Mouse (Mus musculus) kidney, embryonic 14.5 days (tissue): ENCODE measurements around the gene Il1rl2. TPM values are rescaled to one million over a fixed set of nuclear protein-coding genes. Genes with fewer than 3 reads are reported as not detected.

Source experiments
- ATAC-seq: fragments of 200-750 bp; cut with Nextera tagmentation; 2 replicates; pipeline ENCODE4 v1.8.0; 2017; ENCODE audit warnings: moderate number of reproducible peaks, mild to moderate bottlenecking, moderate TSS enrichment, moderate library complexity; ENCODE audit not compliant: low FRiP score, low TSS enrichment
- H3K27ac ChIP-seq: fragments of 300-500 bp; sonication (generic); 2 replicates; pipeline ENCODE4 v1.5.1; 2014; ENCODE audit warnings: low read depth, mild to moderate bottlenecking, low read length, moderate library complexity, mixed read lengths
- H3K27me3 ChIP-seq: fragments of 300-500 bp; sonication (generic); 2 replicates; pipeline ENCODE4 v1.6.1; 2014; ENCODE audit warnings: mild to moderate bottlenecking, low read length; ENCODE audit not compliant: control insufficient read depth, insufficient read depth
- H3K36me3 ChIP-seq: fragments of 300-500 bp; sonication (generic); 2 replicates; pipeline ENCODE4 v1.6.1; 2014; ENCODE audit warnings: low read length, mixed read lengths; ENCODE audit not compliant: control insufficient read depth, insufficient read depth
- H3K4me1 ChIP-seq: fragments of 300-500 bp; sonication (generic); 2 replicates; pipeline ENCODE4 v1.6.1; 2014; ENCODE audit warnings: low read length, mixed read lengths; ENCODE audit not compliant: control insufficient read depth, insufficient read depth
- H3K4me2 ChIP-seq: fragments of 300-500 bp; sonication (generic); replicated peaks from 2 replicates; pipeline ENCODE4 v1.6.1; 2014; ENCODE audit warnings: low read depth, mild to moderate bottlenecking, low read length
- H3K4me3 ChIP-seq: fragments of 300-500 bp; sonication (generic); 2 replicates; pipeline ENCODE4 v1.5.1; 2014; ENCODE audit warnings: mild to moderate bottlenecking, low read length
- H3K9ac ChIP-seq: fragments of 300-500 bp; sonication (generic); 2 replicates; pipeline ENCODE4 v1.6.1; 2014; ENCODE audit warnings: low read depth, mild to moderate bottlenecking, low read length, moderate library complexity
- H3K9me3 ChIP-seq: fragments of 300-500 bp; sonication (generic); 2 replicates; pipeline ENCODE4 v1.6.1; 2016; ENCODE audit warnings: low read length; ENCODE audit not compliant: control insufficient read depth
- WGBS: fragments of 180-500 bp; shearing (Covaris S2); extraction: QIAGEN DNeasy Blood & Tissue Kit; methylation state at CpG from one replicate; pipeline ENCODE4 v1.1.7; 2014; 5-methylcytosine and 5-hydroxymethylcytosine counted together
- polyA plus RNA-seq: library from polyadenylated mRNA; unstranded; fragments of >200 nt; fragmentation: Nextera tagmentation; extraction: Ambion mirVana; gene quantifications from 2 replicates; pipeline ENCODE4 v1.2.1, GENCODE M21; 2014

Gene Il1rl2
- polyA plus RNA-seq, 1 experiment from 2014 or later = 5.2 TPM

DNA sequence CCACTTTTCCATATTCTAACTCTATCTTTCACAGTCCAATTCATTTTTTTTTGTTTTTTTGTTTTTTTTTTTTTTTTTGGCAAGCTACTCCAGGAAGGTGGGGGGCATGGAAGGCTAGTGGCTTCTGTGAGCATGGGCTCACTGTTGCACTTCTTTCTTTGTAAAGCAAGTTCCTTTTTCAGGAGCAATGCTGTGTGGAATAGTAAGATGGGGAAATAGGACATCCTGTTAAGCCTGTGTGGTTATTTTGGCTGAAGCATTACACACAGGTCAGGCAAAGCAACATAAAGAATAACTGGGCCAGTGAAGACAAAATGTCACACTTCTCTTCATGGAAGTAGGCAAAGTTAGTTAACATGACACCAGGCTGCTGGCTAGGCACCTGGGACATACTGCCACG lies 85.5 kb downstream of the Il1rl2 start:
- ATAC-seq = no peak
- no peak overlapping the region for H3K4me2 ChIP-seq
- no peaks in the 10 kb centered on the region for H3K27me3 ChIP-seq
- H3K4me3 ChIP-seq = no peak overlapping the region
- 42% methylated on average over 1 of the region's 1 CpGs for WGBS
- H3K27ac ChIP-seq = no peak overlapping the region
- no peak overlapping the region for H3K9ac ChIP-seq
- no peaks in the 10 kb centered on the region for H3K9me3 ChIP-seq
- no peaks in the 10 kb centered on the region for H3K36me3 ChIP-seq
- H3K4me1 ChIP-seq = no peaks in the 10 kb centered on the region

DNA sequence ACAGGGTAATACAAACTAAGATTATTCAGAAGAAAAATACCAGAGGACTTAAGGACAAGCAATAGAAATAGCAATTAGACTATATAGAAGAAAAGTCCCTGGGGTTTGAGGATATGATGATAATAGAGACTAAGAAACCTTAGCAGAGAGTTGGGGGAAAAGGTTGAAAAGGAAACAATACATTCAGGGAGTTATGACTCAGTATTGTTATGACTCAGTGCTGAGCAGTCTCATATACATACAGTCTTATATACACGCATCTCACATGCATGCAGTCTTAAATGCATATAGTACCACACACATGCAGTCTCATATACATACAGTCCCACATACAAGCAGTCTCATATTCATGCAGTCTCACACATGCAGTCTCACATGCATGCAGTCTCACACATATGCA lies 88.6 kb downstream of the Il1rl2 start:
- 96% methylated on average over 1 of the region's 1 CpGs for WGBS
- no peak for ATAC-seq
- H3K4me1 ChIP-seq = no peaks in the 10 kb centered on the region

DNA sequence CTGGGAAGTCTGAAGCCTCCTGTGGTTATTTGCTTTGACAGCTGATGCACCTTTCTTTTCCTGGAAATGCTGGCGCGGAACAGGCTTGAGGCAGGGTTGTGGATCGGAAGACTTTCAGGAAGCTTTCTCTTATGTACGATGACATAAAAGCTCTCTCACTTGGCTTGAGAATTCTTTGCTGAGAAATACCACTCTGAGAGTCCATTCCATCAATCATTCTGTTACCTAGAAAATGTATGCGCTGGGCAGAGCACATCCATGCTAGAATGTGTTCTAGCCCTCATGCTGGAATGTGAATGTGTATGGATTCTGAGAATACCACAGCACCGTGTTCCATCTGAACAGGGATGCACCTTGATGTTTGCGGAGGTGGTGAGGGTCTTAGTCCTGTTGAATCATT lies 89.9 kb downstream of the Il1rl2 start:
- ATAC-seq = no peak
- 91% methylated on average over 7 of the region's 7 CpGs for WGBS
- Histone ChIP-seq H3K9ac (no peak overlapping the region), H3K4me2 (no peak overlapping the region), H3K4me1 (no peaks in the 10 kb centered on the region), H3K9me3 (no peaks in the 10 kb centered on the region), H3K36me3 (no peaks in the 10 kb centered on the region), H3K4me3 (no peak overlapping the region), H3K27ac (no peak overlapping the region), H3K27me3 (no peaks in the 10 kb centered on the region)

More for the DNA sequence above, 88.6 kb downstream of the Il1rl2 start:
- no peaks in the 10 kb centered on the region for H3K36me3 ChIP-seq
- no peak overlapping the region for H3K4me3 ChIP-seq
- H3K27ac ChIP-seq = no peak overlapping the region
- no peaks in the 10 kb centered on the region for H3K27me3 ChIP-seq
- H3K9me3 ChIP-seq = no peaks in the 10 kb centered on the region
- H3K4me2 ChIP-seq = no peak overlapping the region
- H3K9ac ChIP-seq = no peak overlapping the region

DNA sequence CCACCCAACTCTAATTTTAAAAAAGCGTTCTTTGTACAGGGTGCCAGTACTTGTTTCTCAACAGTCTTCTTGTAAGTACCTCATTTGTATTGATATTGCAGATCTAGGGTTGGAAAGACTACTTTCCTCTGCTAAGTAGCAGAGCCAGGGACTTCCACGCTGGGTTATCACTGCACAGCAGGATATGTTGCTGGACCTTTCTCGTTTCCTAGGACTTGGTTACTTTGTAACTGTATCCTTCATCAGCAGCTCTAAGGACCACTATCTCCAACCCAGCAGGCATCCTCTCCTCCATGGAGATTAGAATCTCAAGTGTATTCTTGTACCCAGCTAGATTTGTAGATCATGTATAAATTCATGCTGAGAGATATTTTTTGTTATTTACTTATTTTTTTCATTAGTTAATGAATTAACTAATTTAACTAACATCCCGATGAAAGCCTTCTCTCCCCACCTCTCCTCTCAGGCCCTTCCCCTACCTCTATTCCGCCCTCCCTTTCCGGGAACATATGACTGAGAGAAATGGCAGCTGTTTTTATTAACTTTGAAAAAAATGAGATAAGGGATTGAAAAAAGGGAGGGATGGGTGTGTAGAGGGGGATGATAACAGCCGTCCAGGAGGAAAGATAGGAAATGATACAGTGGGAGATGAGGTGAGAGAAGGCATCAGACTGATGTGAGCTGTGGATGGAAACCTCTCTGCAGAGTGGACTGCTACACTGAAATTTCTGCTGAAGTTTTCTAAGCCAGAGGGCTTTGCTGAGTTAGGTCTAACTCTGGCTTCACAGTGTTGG lies 90.7 kb downstream of the Il1rl2 start:
- no peak for ATAC-seq
- Histone ChIP-seq H3K9ac (no peak overlapping the region), H3K4me2 (no peak overlapping the region), H3K27ac (no peak overlapping the region), H3K27me3 (no peaks in the 10 kb centered on the region), H3K4me1 (no peaks in the 10 kb centered on the region), H3K9me3 (no peaks in the 10 kb centered on the region), H3K4me3 (no peak overlapping the region), H3K36me3 (no peaks in the 10 kb centered on the region)
- 67% methylated on average over 7 of the region's 7 CpGs for WGBS

DNA sequence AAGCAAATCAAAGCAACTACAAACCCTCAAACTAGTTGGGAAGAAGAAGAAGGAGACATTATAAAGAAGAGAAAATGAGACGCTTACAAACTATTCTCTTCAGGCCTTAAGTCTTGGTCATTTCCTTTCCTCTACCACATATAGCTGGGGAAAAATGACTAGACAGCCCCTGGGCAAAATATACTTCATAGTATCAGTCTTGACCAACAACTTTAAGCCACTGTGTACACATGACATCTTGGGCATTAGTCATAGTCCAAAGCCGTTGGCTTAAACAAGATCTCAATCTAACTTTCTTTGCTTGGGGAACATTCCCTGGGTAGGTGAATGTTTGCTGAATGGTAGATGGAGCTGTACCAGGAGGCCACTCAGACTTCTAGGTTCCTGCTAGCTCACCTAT lies 92.6 kb downstream of the Il1rl2 start:
- Histone ChIP-seq H3K27ac (no peak overlapping the region), H3K4me3 (no peak overlapping the region), H3K9me3 (no peaks in the 10 kb centered on the region), H3K36me3 (no peaks in the 10 kb centered on the region), H3K9ac (no peak overlapping the region), H3K27me3 (no peaks in the 10 kb centered on the region), H3K4me1 (no peaks in the 10 kb centered on the region), H3K4me2 (no peak overlapping the region)
- WGBS = 82% methylated on average over 2 of the region's 2 CpGs
- ATAC-seq = no peak

Other genes starting within 250 kb of the Il1rl2 start
- gene Il1r1, start 99.5 kb upstream of the Il1rl2 start, polyA plus RNA-seq = 2.5 and 4.2 TPM in 2 replicates
- gene Il1rl1, start 105.0 kb downstream of the Il1rl2 start, polyA plus RNA-seq = 0.23 and 0.27 TPM in 2 replicates
- 0.16 and 0.37 TPM in 2 replicates for gene Il18r1, start 140.9 kb downstream of the Il1rl2 start, polyA plus RNA-seq
- 0.09 and 0.11 TPM in 2 replicates for gene Il18rap, start 190.8 kb downstream of the Il1rl2 start, polyA plus RNA-seq